Mouse (Mus musculus) midbrain, embryonic 12.5 days (tissue): ENCODE results near the gene Prkd1. TPM values are rescaled to one million over a fixed set of nuclear protein-coding genes. Genes with fewer than 3 reads are reported as not detected.
"Not testable (repeated sequence)": the region's sequence is repeated elsewhere in the genome, so short reads cannot be mapped to it uniquely, and the experiment has no call there.

ENCODE experiments used
- ATAC-seq: fragments of 200-750 bp; cut with Nextera tagmentation; 2 replicates; pipeline ENCODE4 v1.8.0; 2017; ENCODE audit warnings: low read depth, moderate TSS enrichment, moderate library complexity; ENCODE audit not compliant: low FRiP score
- H3K27ac ChIP-seq: fragments of 300-500 bp; sonication (generic); replicated peaks from 2 replicates; pipeline ENCODE4 v1.5.1; 2016; ENCODE audit warnings: mild to moderate bottlenecking
- H3K27me3 ChIP-seq: fragments of 300-500 bp; sonication (generic); 2 replicates; pipeline ENCODE4 v1.6.1; 2016; ENCODE audit warnings: mild to moderate bottlenecking
- H3K36me3 ChIP-seq: fragments of 300-500 bp; sonication (generic); 2 replicates; pipeline ENCODE4 v1.6.1; 2016
- H3K4me1 ChIP-seq: fragments of 300-500 bp; sonication (generic); 2 replicates; pipeline ENCODE4 v1.6.1; 2016
- H3K4me2 ChIP-seq: fragments of 300-500 bp; sonication (generic); replicated peaks from 2 replicates; pipeline ENCODE4 v1.6.1; 2016; ENCODE audit warnings: mild to moderate bottlenecking, moderate library complexity
- H3K4me3 ChIP-seq: fragments of 300-500 bp; sonication (generic); 2 replicates; pipeline ENCODE4 v1.5.1; 2016; ENCODE audit warnings: mild to moderate bottlenecking
- H3K9ac ChIP-seq: fragments of 300-500 bp; sonication (generic); replicated peaks from 2 replicates; pipeline ENCODE4 v1.6.1; 2016; ENCODE audit warnings: mild to moderate bottlenecking, moderate library complexity
- H3K9me3 ChIP-seq: fragments of 300-500 bp; sonication (generic); 2 replicates; pipeline ENCODE4 v1.6.1; 2016; ENCODE audit warnings: mild to moderate bottlenecking
- WGBS: fragments of 180-500 bp; shearing (Covaris S2); methylation state at CpG from one replicate; pipeline ENCODE4 v1.1.7; 2016; 5-methylcytosine and 5-hydroxymethylcytosine counted together
- polyA plus RNA-seq: library from polyadenylated mRNA; unstranded; fragments of >200 nt; fragmentation: Nextera tagmentation; extraction: Ambion mirVana; gene quantifications from 2 replicates; pipeline ENCODE4 v1.2.1, GENCODE M21; 2016

Prkd1 gene
- 4.1 and 4.9 TPM in 2 replicates for polyA plus RNA-seq

- Histone ChIP-seq H3K4me2 (peak within 1 kb of the TSS; percentile 91), H3K27me3 (peaks cover 11% of the 10 kb centered on the region), H3K36me3 (no peaks in the 10 kb centered on the region), H3K4me1 (peaks cover 11% of the 10 kb centered on the region; the same call in 1 of the 2 replicates), H3K9ac (peak within 1 kb of the TSS; percentile 74), H3K4me3 (peak within 1 kb of the TSS; percentile 84), H3K27ac (0 out of 2 replicates have a peak within 1 kb of the TSS, but pooled peaks have one; percentile 20), H3K9me3 (no peaks in the 10 kb centered on the region)
- peak; percentile 93 for ATAC-seq
- under 1% methylated on average over 98 of the region's 114 CpGs for WGBS
Observed at GRCm38 (mm10) chr12:50648671-50649541, at the start of gene Prkd1. Prkd1 (minus strand) TSS chr12:50649098.

GRCm38 (mm10) chr12:50697492-50697891 is 48.6 kb upstream of the Prkd1 start:
- peak; percentile 47; the same call in 1 of the 2 replicates for ATAC-seq
- H3K9me3 ChIP-seq = no peaks in the 10 kb centered on the region
- no peak overlapping the region for H3K4me2 ChIP-seq
- H3K36me3 ChIP-seq = no peaks in the 10 kb centered on the region
- H3K4me3 ChIP-seq = no peak overlapping the region
- WGBS = 27% methylated on average over 3 of the region's 3 CpGs
- H3K4me1 ChIP-seq = peaks cover 4% of the 10 kb centered on the region; the same call in 1 of the 2 replicates
- no peaks in the 10 kb centered on the region for H3K27me3 ChIP-seq
- H3K9ac ChIP-seq = no peak overlapping the region
- no peak overlapping the region for H3K27ac ChIP-seq

- peak overlapping the region; percentile 84 for H3K4me3 ChIP-seq
- H3K9me3 ChIP-seq = no peaks in the 10 kb centered on the region
- peak; percentile 74 for ATAC-seq
- 0 out of 2 replicates have a peak overlapping the region, but pooled peaks have one; percentile 20 for H3K27ac ChIP-seq
- H3K36me3 ChIP-seq = no peaks in the 10 kb centered on the region
- peak overlapping the region; percentile 74 for H3K9ac ChIP-seq
- H3K27me3 ChIP-seq = peaks cover 11% of the 10 kb centered on the region
- 3% methylated on average over 16 of the region's 16 CpGs for WGBS
- H3K4me1 ChIP-seq = peaks cover 11% of the 10 kb centered on the region; the same call in 1 of the 2 replicates
- H3K4me2 ChIP-seq = peak overlapping the region; percentile 91
Observed at GRCm38 (mm10) chr12:50648176-50648670, 675 bp downstream of the Prkd1 start.

GRCm38 (mm10) chr12:50646857-50647256 is 2.0 kb downstream of the Prkd1 start:
- no peak for ATAC-seq

GRCm38 (mm10) chr12:50642671-50643070 is 6.2 kb downstream of the Prkd1 start:
- no peak overlapping the region for H3K27ac ChIP-seq
- no peak for ATAC-seq
- 83% methylated on average over 5 of the region's 5 CpGs for WGBS

More at GRCm38 (mm10) chr12:50646857-50647256, 2.0 kb downstream of the Prkd1 start:
- Histone ChIP-seq H3K4me3 (no peak overlapping the region), H3K36me3 (no peaks in the 10 kb centered on the region), H3K27me3 (peaks cover 11% of the 10 kb centered on the region), H3K9me3 (no peaks in the 10 kb centered on the region), H3K9ac (no peak overlapping the region), H3K27ac (no peak overlapping the region), H3K4me2 (no peak overlapping the region), H3K4me1 (peaks cover 11% of the 10 kb centered on the region; the same call in 1 of the 2 replicates)
- 95% methylated on average over 4 of the region's 4 CpGs for WGBS

GRCm38 (mm10) chr12:50640171-50640570 is 8.7 kb downstream of the Prkd1 start:
- H3K4me1 ChIP-seq = no peaks in the 10 kb centered on the region
- H3K4me3 ChIP-seq = no peak overlapping the region
- H3K9me3 ChIP-seq = no peaks in the 10 kb centered on the region
- H3K27me3 ChIP-seq = no peaks in the 10 kb centered on the region
- no peaks in the 10 kb centered on the region for H3K36me3 ChIP-seq
- 85% methylated on average over 4 of the region's 4 CpGs for WGBS
- no peak overlapping the region for H3K4me2 ChIP-seq
- no peak overlapping the region for H3K27ac ChIP-seq
- no peak overlapping the region for H3K9ac ChIP-seq
- no peak for ATAC-seq

More at GRCm38 (mm10) chr12:50642671-50643070, 6.2 kb downstream of the Prkd1 start:
- Histone ChIP-seq H3K4me3 (no peak overlapping the region), H3K36me3 (no peaks in the 10 kb centered on the region), H3K9ac (no peak overlapping the region), H3K4me1 (peaks cover 4% of the 10 kb centered on the region; the same call in 1 of the 2 replicates), H3K4me2 (no peak overlapping the region), H3K27me3 (peaks cover 4% of the 10 kb centered on the region), H3K9me3 (no peaks in the 10 kb centered on the region)

- no peak overlapping the region for H3K4me2 ChIP-seq
- no peaks in the 10 kb centered on the region for H3K36me3 ChIP-seq
- no peak overlapping the region for H3K4me3 ChIP-seq
- H3K9me3 ChIP-seq = no peaks in the 10 kb centered on the region
- WGBS = 80% methylated on average over 6 of the region's 6 CpGs
- no peak overlapping the region for H3K9ac ChIP-seq
- no peaks in the 10 kb centered on the region for H3K4me1 ChIP-seq
- H3K27me3 ChIP-seq = no peaks in the 10 kb centered on the region
- no peak for ATAC-seq
- no peak overlapping the region for H3K27ac ChIP-seq
Observed at GRCm38 (mm10) chr12:50634436-50634835, 14.5 kb downstream of the Prkd1 start.

- 50% methylated on average over 2 of the region's 2 CpGs for WGBS
- H3K9ac ChIP-seq, H3K9me3 ChIP-seq, H3K4me3 ChIP-seq, H3K4me2 ChIP-seq, ATAC-seq, H3K4me1 ChIP-seq, H3K27me3 ChIP-seq, H3K36me3 ChIP-seq, H3K27ac ChIP-seq: not testable (repeated sequence)
Observed at GRCm38 (mm10) chr12:50626100-50626499, 22.8 kb downstream of the Prkd1 start.

GRCm38 (mm10) chr12:50624175-50624574 is 24.7 kb downstream of the Prkd1 start:
- ATAC-seq = no peak
- Histone ChIP-seq H3K4me1 (no peaks in the 10 kb centered on the region), H3K27ac (no peak overlapping the region), H3K4me3 (no peak overlapping the region), H3K9me3 (no peaks in the 10 kb centered on the region), H3K27me3 (no peaks in the 10 kb centered on the region), H3K36me3 (no peaks in the 10 kb centered on the region), H3K4me2 (no peak overlapping the region), H3K9ac (no peak overlapping the region)
- WGBS = 67% methylated on average over 4 of the region's 4 CpGs

- no peaks in the 10 kb centered on the region for H3K27me3 ChIP-seq
- ATAC-seq = no peak
- 88% methylated on average over 1 of the region's 1 CpGs for WGBS
- H3K4me3 ChIP-seq = no peak overlapping the region
- H3K4me1 ChIP-seq = no peaks in the 10 kb centered on the region
- no peak overlapping the region for H3K4me2 ChIP-seq
- H3K9me3 ChIP-seq = no peaks in the 10 kb centered on the region
- no peak overlapping the region for H3K27ac ChIP-seq
- no peaks in the 10 kb centered on the region for H3K36me3 ChIP-seq
- no peak overlapping the region for H3K9ac ChIP-seq
Observed at GRCm38 (mm10) chr12:50615852-50616251, 33.0 kb downstream of the Prkd1 start.

GRCm38 (mm10) chr12:50614341-50614740 is 34.6 kb downstream of the Prkd1 start:
- WGBS = 54% methylated on average over 6 of the region's 6 CpGs
- Histone ChIP-seq H3K27me3 (no peaks in the 10 kb centered on the region), H3K27ac (no peak overlapping the region), H3K4me1 (no peaks in the 10 kb centered on the region), H3K4me3 (no peak overlapping the region), H3K4me2 (no peak overlapping the region), H3K9ac (no peak overlapping the region), H3K9me3 (no peaks in the 10 kb centered on the region), H3K36me3 (no peaks in the 10 kb centered on the region)
- no peak for ATAC-seq
